Mouse (Mus musculus): Measurements from ENCODE around the gene A230072I06Rik. TPM values are rescaled to one million over a fixed set of nuclear protein-coding genes. Genes with fewer than 3 reads are reported as not detected.

The A230072I06Rik gene
- total and polyA plus RNA-seq, 3 experiments = not detected

DNA sequence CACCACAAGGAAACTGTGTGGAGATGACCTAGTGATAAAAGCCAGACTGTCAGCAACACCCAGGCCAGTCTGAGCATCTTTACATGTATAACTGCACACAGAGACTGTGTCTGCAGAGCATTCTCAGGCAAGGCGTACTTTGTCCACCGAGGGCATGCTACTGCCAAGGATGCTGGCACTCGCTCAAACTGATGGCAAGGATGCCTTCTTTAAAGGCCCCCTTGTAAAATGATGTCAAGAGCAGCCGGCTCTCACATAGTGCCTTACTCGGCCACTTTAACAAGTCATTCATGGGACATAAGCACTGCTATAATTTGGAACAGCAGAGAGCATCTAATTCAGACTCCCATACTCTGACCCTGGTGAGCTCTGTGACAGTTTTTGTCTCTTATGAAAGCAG is 36.6 kb downstream of the A230072I06Rik start:
- TF ChIP-seq USF1 (IDR thresholded peaks at IDR 0.05; ENCODE audit: low read depth, low read length) (no peak), ETS1 (IDR thresholded peaks at IDR 0.05; ENCODE audit: low read depth, low read length) (no peak), UBTF (IDR thresholded peaks at IDR 0.05; ENCODE audit: borderline replicate concordance, insufficient read depth, low read depth, low read length) (no peak), JUND (IDR thresholded peaks at IDR 0.05; ENCODE audit: low read depth, low read length) (no peak), POLR2AphosphoS5 (IDR thresholded peaks at IDR 0.05; ENCODE audit: borderline replicate concordance, low read depth, low read length) (no peak), HCFC1 (IDR thresholded peaks at IDR 0.05; ENCODE audit: low read depth, low read length) (no peak), ZNF384 (IDR thresholded peaks at IDR 0.05; ENCODE audit: low read depth, low read length) (no peak), TBP (IDR thresholded peaks at IDR 0.05; ENCODE audit: low read depth, low read length) (no peak), EP300 (IDR thresholded peaks at IDR 0.05; ENCODE audit: low read depth in 1 of 2, low read length in 2 of 2) (no peak), CHD2 (IDR thresholded peaks at IDR 0.05; ENCODE audit: low read length) (no peak), E2F4 (IDR thresholded peaks at IDR 0.05; ENCODE audit: borderline replicate concordance, low read depth, low read length) (no peak), NRF1 (IDR thresholded peaks at IDR 0.05; ENCODE audit: insufficient read depth, low read depth, low read length, poor library complexity, severe bottlenecking) (no peak), TCF12 (IDR thresholded peaks at IDR 0.05; ENCODE audit: low read depth, low read length) (no peak), MXI1 (IDR thresholded peaks at IDR 0.05; ENCODE audit: low read depth, low read length) (no peak), RAD21 (IDR thresholded peaks at IDR 0.05; ENCODE audit: low read depth, low read length) (no peak), CHD1 (IDR thresholded peaks at IDR 0.05; ENCODE audit: low read depth, low read length) (no peak), MYC (IDR thresholded peaks at IDR 0.05; ENCODE audit: low read depth, low read length) (no peak), CTCF (IDR thresholded peaks at IDR 0.05 in 2 of 3, conservative IDR thresholded peaks at IDR 0.05 in 1 of 3; ENCODE audit: control insufficient read depth in 1 of 3, insufficient read depth in 1 of 3, low read depth in 2 of 3, low read length in 3 of 3, poor library complexity in 1 of 3, severe bottlenecking in 1 of 3) (no peak)

GRCm38 (mm10) chr8:12319755-12320455 is 41.3 kb downstream of the A230072I06Rik start:
- TF ChIP-seq ZC3H11A (IDR thresholded peaks at IDR 0.05; ENCODE audit: low read depth, low read length) (no peak), MXI1 (IDR thresholded peaks at IDR 0.05; ENCODE audit: low read depth, low read length) (no peak), CHD2 (IDR thresholded peaks at IDR 0.05; ENCODE audit: low read length) (no peak), TBP (IDR thresholded peaks at IDR 0.05; ENCODE audit: low read depth, low read length) (no peak), USF2 (IDR thresholded peaks at IDR 0.05; ENCODE audit: borderline replicate concordance in 1 of 2, insufficient read depth in 1 of 2, low read depth in 1 of 2, low read length in 2 of 2) (no peak), RCOR1 (IDR thresholded peaks at IDR 0.05; ENCODE audit: low read depth, low read length) (no peak), JUND (IDR thresholded peaks at IDR 0.05; ENCODE audit: low read depth, low read length) (no peak), MAX (IDR thresholded peaks at IDR 0.05; ENCODE audit: low read length) (no peak), SMC3 (IDR thresholded peaks at IDR 0.05; ENCODE audit: low read depth, low read length) (no peak), MYB (IDR thresholded peaks at IDR 0.05; ENCODE audit: low read depth, low read length) (no peak), MEF2A (IDR thresholded peaks at IDR 0.05; ENCODE audit: extremely low read depth, insufficient replicate concordance, low read depth, low read length, poor library complexity, severe bottlenecking) (no peak), TAL1 (IDR thresholded peaks at IDR 0.05; ENCODE audit: low read length) (no peak), BHLHE40 (IDR thresholded peaks at IDR 0.05; ENCODE audit: borderline replicate concordance, low read depth, low read length) (no peak), ZMIZ1 (IDR thresholded peaks at IDR 0.05; ENCODE audit: low read depth, low read length) (no peak), MAZ (IDR thresholded peaks at IDR 0.05; ENCODE audit: low read depth, low read length) (no peak), ETS1 (IDR thresholded peaks at IDR 0.05; ENCODE audit: low read depth, low read length) (no peak)
- H3K27me3 ChIP-seq (ENCODE audit: control insufficient read depth in 1 of 2, insufficient read depth in 2 of 2, low read length in 2 of 2) = no peaks in the 10 kb centered on the region
- no peaks in the 10 kb centered on the region for H3K36me3 ChIP-seq (ENCODE audit: control insufficient read depth in 1 of 2, insufficient read depth in 2 of 2, low read length in 2 of 2)
- H3K4me1 ChIP-seq (ENCODE audit: control insufficient read depth in 1 of 2, insufficient read depth in 2 of 2, low read length in 2 of 2) = no peaks in the 10 kb centered on the region
- no peak overlapping the region for H3K4me3 ChIP-seq (ENCODE audit: control insufficient read depth in 1 of 2, insufficient read depth in 1 of 2, low read depth in 2 of 2, low read length in 2 of 2)
- no peaks in the 10 kb centered on the region for H3K9me3 ChIP-seq (replicated peaks; ENCODE audit: insufficient read depth, low read length)
- H3K27ac ChIP-seq (ENCODE audit: control insufficient read depth, low read depth, low read length) = no peak overlapping the region
- DNase-seq (ENCODE audit: low read depth, low spot score) = no peak
- H3K79me2 ChIP-seq (ENCODE audit: control insufficient read depth, insufficient read depth, low read length, poor library complexity) = no peaks in the 10 kb centered on the region
- H3K9ac ChIP-seq (ENCODE audit: control insufficient read depth, low read depth, low read length, poor library complexity, severe bottlenecking) = no peak overlapping the region

More for the DNA sequence above, 36.6 kb downstream of the A230072I06Rik start:
- Histone ChIP-seq H3K27ac (ENCODE audit: control insufficient read depth, low read depth, low read length) (no peak overlapping the region), H3K79me2 (ENCODE audit: control insufficient read depth, insufficient read depth, low read length, poor library complexity) (no peaks in the 10 kb centered on the region), H3K9me3 (replicated peaks; ENCODE audit: insufficient read depth, low read length) (no peaks in the 10 kb centered on the region), H3K36me3 (ENCODE audit: control insufficient read depth in 1 of 2, insufficient read depth in 2 of 2, low read length in 2 of 2) (no peaks in the 10 kb centered on the region), H3K27me3 (ENCODE audit: control insufficient read depth in 1 of 2, insufficient read depth in 2 of 2, low read length in 2 of 2) (no peaks in the 10 kb centered on the region), H3K4me1 (ENCODE audit: control insufficient read depth in 1 of 2, insufficient read depth in 2 of 2, low read length in 2 of 2) (no peaks in the 10 kb centered on the region), H3K9ac (ENCODE audit: control insufficient read depth, low read depth, low read length, poor library complexity, severe bottlenecking) (no peak overlapping the region), H3K4me3 (ENCODE audit: control insufficient read depth in 1 of 2, insufficient read depth in 1 of 2, low read depth in 2 of 2, low read length in 2 of 2) (no peak overlapping the region)
- no peak for DNase-seq (ENCODE audit: low read depth, low spot score)
